In genomic region chr6:108212881-108213295, GRCm38 (mm10) we compare ENCODE assay signal across 8 mouse cellular contexts. TPM values are rescaled to one million over a fixed set of nuclear protein-coding genes. Genes with fewer than 3 reads are reported as not detected.
DNase-seq lines count a peak whose midpoint lies in the region; ATAC-seq and TF ChIP-seq lines count a peak whose summit lies in the region.

Gene Itpr1, plus strand, starts transcription at chr6:108213096.

- peaks cover 14% of the 10 kb centered on the region for H3K36me3 ChIP-seq in E14TG2a.4 (ENCODE audit: insufficient read depth, low read length)
- H3K36me3 ChIP-seq in forebrain, embryonic 12.5 days (replicated peaks): no peaks in the 10 kb centered on the region
- no peaks in the 10 kb centered on the region for H3K36me3 ChIP-seq in heart, postnatal 0 days (replicated peaks; ENCODE audit: control insufficient read depth, insufficient read depth, low read length)
- H3K36me3 ChIP-seq in liver, embryonic 16.5 days (ENCODE audit: control insufficient read depth, insufficient read depth): no peaks in the 10 kb centered on the region
- no peaks in the 10 kb centered on the region for H3K36me3 ChIP-seq in neural tube, embryonic 13.5 days
- H3K36me3 ChIP-seq in testis, adult 2 months (ENCODE audit: control insufficient read depth, insufficient read depth, low read length): no peaks in the 10 kb centered on the region

- peak; percentile 96 for DNase-seq in c-Kit-positive CD71-positive TER-119-positive erythroid progenitor cells, embryonic 14.5 days (ENCODE audit: low spot score)
- peak; percentile 96 for DNase-seq in heart, postnatal 0 days (ENCODE audit: low spot score)
- peak; percentile 97 to 99 for DNase-seq in kidney, postnatal 4 days

- peak within 1 kb of the TSS; percentile 67 for H3K9ac ChIP-seq in forebrain, embryonic 12.5 days
- peak within 1 kb of the TSS; percentile 74 for H3K9ac ChIP-seq in heart, postnatal 0 days (replicated peaks; ENCODE audit: low read depth, low read length)
- H3K9ac ChIP-seq in liver, embryonic 16.5 days (ENCODE audit: low read depth, low read length): peak within 1 kb of the TSS; percentile 71
- H3K9ac ChIP-seq in neural tube, embryonic 13.5 days: peak within 1 kb of the TSS; percentile 74

- H3K4me3 ChIP-seq in E14TG2a.4 (replicated peaks; ENCODE audit: low read length): peak within 1 kb of the TSS; percentile 94
- H3K4me3 ChIP-seq in forebrain, embryonic 12.5 days (replicated peaks): peak within 1 kb of the TSS; percentile 67
- peak within 1 kb of the TSS; percentile 84 for H3K4me3 ChIP-seq in heart, postnatal 0 days (ENCODE audit: low read depth, low read length)
- H3K4me3 ChIP-seq in liver, embryonic 16.5 days (ENCODE audit: low read depth, low read length): peak within 1 kb of the TSS; percentile 78
- peak within 1 kb of the TSS; percentile 77 for H3K4me3 ChIP-seq in neural tube, embryonic 13.5 days
- H3K4me3 ChIP-seq in testis, adult 2 months (ENCODE audit: control insufficient read depth, low read depth, low read length): peak within 1 kb of the TSS; percentile 85

- peaks cover 41% of the 10 kb centered on the region for H3K4me1 ChIP-seq in E14TG2a.4 (replicated peaks; ENCODE audit: low read depth, low read length)
- H3K4me1 ChIP-seq in forebrain, embryonic 12.5 days: peaks cover 16% of the 10 kb centered on the region
- H3K4me1 ChIP-seq in heart, postnatal 0 days (ENCODE audit: control insufficient read depth, insufficient read depth): peaks cover 26% of the 10 kb centered on the region
- H3K4me1 ChIP-seq in liver, embryonic 16.5 days (ENCODE audit: control insufficient read depth, low read depth, low read length): peaks cover 15% of the 10 kb centered on the region
- peaks cover 25% of the 10 kb centered on the region for H3K4me1 ChIP-seq in neural tube, embryonic 13.5 days (replicated peaks)
- H3K4me1 ChIP-seq in testis, adult 2 months (ENCODE audit: control insufficient read depth, insufficient read depth, low read length): peaks cover 4% of the 10 kb centered on the region

- H3K4me2 ChIP-seq in forebrain, embryonic 12.5 days: peak within 1 kb of the TSS; percentile 85
- H3K4me2 ChIP-seq in heart, postnatal 0 days (ENCODE audit: low read depth, low read length): peak within 1 kb of the TSS; percentile 94
- peak within 1 kb of the TSS; percentile 90 for H3K4me2 ChIP-seq in liver, embryonic 16.5 days (ENCODE audit: low read depth, low read length)
- peak within 1 kb of the TSS; percentile 94 for H3K4me2 ChIP-seq in neural tube, embryonic 13.5 days

- ATAC-seq in forebrain, embryonic 12.5 days (ENCODE audit: low FRiP score): peak; percentile 99
- ATAC-seq in heart, postnatal 0 days (ENCODE audit: insufficient read depth, low read depth): peak; percentile 99
- ATAC-seq in liver, embryonic 16.5 days (ENCODE audit: low read depth): peak; percentile 99
- ATAC-seq in neural tube, embryonic 13.5 days (ENCODE audit: low read depth): peak; percentile 100

- 0 out of 2 replicates have a peak within 1 kb of the TSS, but pooled peaks have one; percentile 36 for H3K27ac ChIP-seq in forebrain, embryonic 12.5 days
- H3K27ac ChIP-seq in heart, postnatal 0 days (ENCODE audit: low read depth): peak within 1 kb of the TSS; percentile 82
- H3K27ac ChIP-seq in liver, embryonic 16.5 days (ENCODE audit: low read length): peak within 1 kb of the TSS; percentile 56
- H3K27ac ChIP-seq in neural tube, embryonic 13.5 days (replicated peaks): no peak within 1 kb of the TSS
- H3K27ac ChIP-seq in testis, adult 2 months (ENCODE audit: control insufficient read depth, insufficient read depth, low read depth, low read length): no peak within 1 kb of the TSS

- WGBS in forebrain, embryonic 12.5 days: under 1% methylated on average over 26 of the region's 27 CpGs
- 1% methylated on average over 26 of the region's 27 CpGs for WGBS in heart, postnatal 0 days
- under 1% methylated on average over 27 of the region's 27 CpGs for WGBS in liver, embryonic 16.5 days (ENCODE audit: insufficient replicate concordance)
- under 1% methylated on average over 27 of the region's 27 CpGs for WGBS in neural tube, embryonic 13.5 days

- TF ChIP-seq CTCF in E14TG2a.4 (conservative IDR thresholded peaks at IDR 0.05; ENCODE audit: low read length): no peak
- no peak for TF ChIP-seq CTCF in heart, postnatal 0 days (IDR thresholded peaks at IDR 0.05; ENCODE audit: low read depth)
- TF ChIP-seq CTCF in testis, adult 2 months (IDR thresholded peaks at IDR 0.05; ENCODE audit: control insufficient read depth, insufficient read depth, insufficient replicate concordance, low read depth, low read length): 0 out of 2 replicates have a peak, but pooled peaks have one; percentile 12

- TF ChIP-seq POLR2A in testis, adult 2 months (IDR thresholded peaks at IDR 0.05; ENCODE audit: control insufficient read depth, low read depth, low read length): peak; percentile 99

- TF ChIP-seq EP300 in heart, postnatal 0 days (IDR thresholded peaks at IDR 0.05; ENCODE audit: low read depth): no peak

- H3K27me3 ChIP-seq in E14TG2a.4 (ENCODE audit: insufficient read depth, low read length): peaks cover 8% of the 10 kb centered on the region; the same call in 1 of the 2 replicates
- H3K27me3 ChIP-seq in forebrain, embryonic 12.5 days: peaks cover 4% of the 10 kb centered on the region; the same call in 1 of the 2 replicates
- H3K27me3 ChIP-seq in heart, postnatal 0 days (ENCODE audit: control insufficient read depth, insufficient read depth, low read length): no peaks in the 10 kb centered on the region
- H3K27me3 ChIP-seq in liver, embryonic 16.5 days (ENCODE audit: control insufficient read depth, insufficient read depth, low read depth, low read length): no peaks in the 10 kb centered on the region
- 0 out of 2 replicates have a peak, but pooled peaks cover 4% of the 10 kb centered on the region for H3K27me3 ChIP-seq in neural tube, embryonic 13.5 days
- no peaks in the 10 kb centered on the region for H3K27me3 ChIP-seq in testis, adult 2 months (ENCODE audit: control insufficient read depth, insufficient read depth, low read length)

- H3K9me3 ChIP-seq in E14TG2a.4 (ENCODE audit: low read length): no peaks in the 10 kb centered on the region
- no peaks in the 10 kb centered on the region for H3K9me3 ChIP-seq in forebrain, embryonic 12.5 days
- no peaks in the 10 kb centered on the region for H3K9me3 ChIP-seq in heart, postnatal 0 days (replicated peaks; ENCODE audit: control insufficient read depth, low read length)
- H3K9me3 ChIP-seq in liver, embryonic 16.5 days (replicated peaks; ENCODE audit: control insufficient read depth, low read length): no peaks in the 10 kb centered on the region
- no peaks in the 10 kb centered on the region for H3K9me3 ChIP-seq in neural tube, embryonic 13.5 days

RNA-seq across cellular contexts. Expression of gene Itpr1, which starts in this region (rescaled TPM):
- 10.2 and 10.6 TPM in 2 replicates for polyA plus RNA-seq in forebrain, embryonic 12.5 days (2016; fragmentation: Nextera tagmentation; extraction: Ambion mirVana)
- 22.2 and 41.9 TPM in 2 replicates for total RNA-seq in heart, postnatal 0 days (2014; rRNA removed; ENCODE audit: low replicate concordance)
- 5.7 and 7.1 TPM in 2 replicates for polyA plus RNA-seq in heart, postnatal 0 days (2015; fragmentation: Nextera tagmentation; extraction: Ambion mirVana)
- polyA plus RNA-seq in liver, embryonic 16.5 days (2015; fragmentation: Nextera tagmentation; extraction: Ambion mirVana): 2.2 and 2.9 TPM in 2 replicates
- 4.2 and 4.6 TPM in 2 replicates for polyA plus RNA-seq in neural tube, embryonic 13.5 days (2015; fragmentation: Nextera tagmentation; extraction: Ambion mirVana)
- polyA plus RNA-seq in testis, adult 2 months (2012; rRNA removed): 7.3 and 7.6 TPM in 2 replicates

Comparison
In these comparisons a context has a peak if more than half of its experiments do, and no peak if none do; other contexts are left out.
1. H3K27ac ChIP-seq: peak in forebrain, embryonic 12.5 days (single experiment), heart, postnatal 0 days (single experiment) and liver, embryonic 16.5 days (single experiment); none in neural tube, embryonic 13.5 days (single experiment) and testis, adult 2 months (single experiment).
2. Peak in every context shown above with its lines, with median percentiles within 50 percentile points of each other: H3K4me3 ChIP-seq, DNase-seq, ATAC-seq, H3K4me2 ChIP-seq and H3K9ac ChIP-seq.